Mouse (Mus musculus) myocyte (in vitro differentiated cells): Measurements from ENCODE around the gene Lyz2.

ENCODE experiments used
- E2F4 ChIP-seq: IDR thresholded peaks from one replicate; pipeline ENCODE4 v1.6.1; 2011; ENCODE audit warnings: mild to moderate bottlenecking, control low read depth, moderate library complexity; ENCODE audit not compliant: insufficient read depth
- TCF3 ChIP-seq: IDR thresholded peaks from one replicate; pipeline ENCODE4 v1.6.1; 2011; ENCODE audit warnings: low read depth, control low read depth; ENCODE audit not compliant: insufficient read length
- USF1 ChIP-seq: IDR thresholded peaks from one replicate; pipeline ENCODE4 v1.6.1; 2011; ENCODE audit warnings: low read depth, mild to moderate bottlenecking, control low read depth, moderate library complexity

DNA sequence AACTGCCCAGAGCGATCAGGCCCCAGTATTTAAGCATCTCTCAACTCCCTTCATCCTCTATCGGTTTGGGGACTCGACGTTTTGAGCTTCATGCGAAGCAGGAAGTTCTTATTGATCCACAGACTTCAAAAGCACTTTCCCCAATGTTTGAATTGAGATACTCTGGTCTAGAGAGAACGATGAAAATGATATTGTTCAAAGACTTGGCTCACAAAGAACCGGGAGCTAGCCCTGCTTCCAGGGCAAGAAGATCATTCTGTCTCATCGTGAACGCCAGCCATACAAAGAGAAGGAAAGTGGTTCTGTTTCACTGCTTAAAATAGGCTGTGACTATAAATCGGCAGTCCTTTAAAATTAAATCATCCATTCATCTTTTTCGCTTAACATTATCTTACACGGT, 43.5 kb downstream of the Lyz2 start, which contains the start of gene 9530003J23Rik:
- TF ChIP-seq E2F4 (no peak), USF1 (no peak), TCF3 (no peak)
